Mouse (Mus musculus): ENCODE results near the gene Gbe1. TPM values are rescaled to one million over a fixed set of nuclear protein-coding genes. Genes with fewer than 3 reads are reported as not detected.

The Gbe1 gene
- polyA plus RNA-seq, 2 experiments, result 3.0 to 5.7 TPM

DNA sequence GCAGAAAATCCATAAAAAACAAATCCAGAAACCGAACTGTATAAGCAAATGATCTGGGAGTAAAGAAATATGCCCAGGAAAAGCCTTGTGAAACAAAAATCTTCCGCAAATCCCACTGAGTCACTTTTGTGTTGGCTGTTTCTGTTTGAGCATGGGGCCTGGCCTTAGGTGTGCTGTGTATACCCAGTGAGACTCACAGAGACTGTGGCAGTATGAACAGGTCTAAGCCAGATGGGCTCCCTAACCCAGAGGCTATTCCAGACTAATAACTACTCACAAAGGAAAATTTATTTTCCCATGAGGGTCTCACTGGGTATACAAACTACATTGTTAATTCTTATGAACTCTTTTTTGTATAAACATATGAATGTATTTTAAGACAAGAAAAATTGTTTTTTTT lies 67.3 kb downstream of the Gbe1 start:
- Histone ChIP-seq H3K4me3 (ENCODE audit: insufficient read depth in 1 of 2, low read depth in 2 of 2, low read length in 2 of 2) (no peak overlapping the region), H3K36me3 (replicated peaks; ENCODE audit: control insufficient read depth, insufficient read depth, low read depth) (no peaks in the 10 kb centered on the region), H3K27me3 (ENCODE audit: control insufficient read depth, insufficient read depth, low read length) (no peaks in the 10 kb centered on the region), H3K9me3 (ENCODE audit: control insufficient read depth, low read length) (no peaks in the 10 kb centered on the region), H3K27ac (no peak overlapping the region), H3K4me2 (ENCODE audit: low read depth) (no peak overlapping the region), H3K9ac (replicated peaks) (no peak overlapping the region), H3K4me1 (replicated peaks; ENCODE audit: control insufficient read depth in 2 of 2, insufficient read depth in 2 of 2, low read length in 1 of 2) (no peaks in the 10 kb centered on the region)
- DNase-seq (ENCODE audit: low read depth in 3 of 3, low spot score in 3 of 3) (no peak), ATAC-seq (ENCODE audit: insufficient read depth) (no peak)
- no peak for TF ChIP-seq EP300 (IDR thresholded peaks at IDR 0.05; ENCODE audit: low read depth)
- no peak for TF ChIP-seq CTCF (IDR thresholded peaks at IDR 0.05; ENCODE audit: low read depth)
- 62% methylated on average over 2 of the region's 2 CpGs for WGBS (ENCODE audit: insufficient replicate concordance)

DNA sequence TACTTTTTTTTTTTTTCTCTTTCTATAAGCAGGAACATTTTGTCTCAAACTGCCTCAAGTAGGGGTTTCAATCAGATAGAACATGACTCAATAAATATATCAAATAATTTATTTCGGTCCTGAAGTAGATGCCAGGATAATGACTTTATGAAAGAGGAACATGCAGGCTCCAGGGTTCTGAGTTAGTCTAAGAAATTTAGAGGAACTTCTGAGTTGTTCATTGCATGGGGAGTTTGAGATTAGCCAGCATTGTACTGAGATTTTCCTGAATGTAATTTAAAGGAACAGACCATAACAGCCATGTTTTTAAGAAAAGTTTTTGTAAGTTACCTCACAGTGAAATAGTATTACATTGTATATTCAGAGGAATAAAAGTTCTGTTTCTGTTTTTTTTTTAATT lies 71.7 kb downstream of the Gbe1 start:
- WGBS (ENCODE audit: insufficient replicate concordance), result 78% methylated on average over 1 of the region's 1 CpGs

DNA sequence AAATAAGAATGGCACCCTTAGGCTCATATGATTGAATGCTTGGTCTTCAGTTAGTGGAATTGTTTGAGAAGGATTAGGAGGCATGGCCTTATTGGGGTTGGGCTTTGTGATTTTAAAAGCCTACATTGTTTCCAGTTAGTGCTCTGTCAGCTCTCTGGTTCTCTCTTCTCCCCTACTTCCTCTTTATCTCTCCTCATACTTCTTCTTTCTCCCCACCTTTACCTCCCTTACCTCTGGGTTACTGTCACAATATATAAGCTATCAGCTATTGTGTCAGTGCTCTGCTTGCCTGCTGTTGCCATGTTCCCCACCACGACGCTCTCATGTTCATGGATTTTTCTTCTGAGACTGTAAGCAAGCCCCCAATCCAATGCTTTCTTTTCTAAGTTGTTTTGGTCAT lies 73.6 kb downstream of the Gbe1 start:
- Histone ChIP-seq H3K9ac (replicated peaks) (no peak overlapping the region), H3K4me3 (ENCODE audit: insufficient read depth in 1 of 2, low read depth in 2 of 2, low read length in 2 of 2) (no peak overlapping the region), H3K27ac (no peak overlapping the region), H3K36me3 (replicated peaks; ENCODE audit: control insufficient read depth, insufficient read depth, low read depth) (no peaks in the 10 kb centered on the region), H3K4me1 (replicated peaks; ENCODE audit: control insufficient read depth in 2 of 2, insufficient read depth in 2 of 2, low read length in 1 of 2) (no peaks in the 10 kb centered on the region), H3K9me3 (ENCODE audit: control insufficient read depth, low read length) (no peaks in the 10 kb centered on the region), H3K4me2 (ENCODE audit: low read depth) (no peak overlapping the region), H3K27me3 (ENCODE audit: control insufficient read depth, insufficient read depth, low read length) (no peaks in the 10 kb centered on the region)
- ATAC-seq (ENCODE audit: insufficient read depth), result no peak
- WGBS (ENCODE audit: insufficient replicate concordance), result 78% methylated on average over 2 of the region's 2 CpGs
- TF ChIP-seq CTCF (IDR thresholded peaks at IDR 0.05; ENCODE audit: low read depth) (no peak), EP300 (IDR thresholded peaks at IDR 0.05; ENCODE audit: low read depth) (no peak)
- no peak for DNase-seq (ENCODE audit: low read depth in 3 of 3, low spot score in 3 of 3)

More for the DNA sequence above, 71.7 kb downstream of the Gbe1 start:
- Histone ChIP-seq H3K9me3 (ENCODE audit: control insufficient read depth, low read length) (no peaks in the 10 kb centered on the region), H3K4me1 (replicated peaks; ENCODE audit: control insufficient read depth in 2 of 2, insufficient read depth in 2 of 2, low read length in 1 of 2) (no peaks in the 10 kb centered on the region), H3K9ac (replicated peaks) (no peak overlapping the region), H3K27me3 (ENCODE audit: control insufficient read depth, insufficient read depth, low read length) (no peaks in the 10 kb centered on the region), H3K36me3 (replicated peaks; ENCODE audit: control insufficient read depth, insufficient read depth, low read depth) (no peaks in the 10 kb centered on the region), H3K4me2 (ENCODE audit: low read depth) (no peak overlapping the region), H3K4me3 (ENCODE audit: insufficient read depth in 1 of 2, low read depth in 2 of 2, low read length in 2 of 2) (no peak overlapping the region), H3K27ac (no peak overlapping the region)
- no peak for DNase-seq (ENCODE audit: low read depth in 3 of 3, low spot score in 3 of 3)
- no peak for ATAC-seq (ENCODE audit: insufficient read depth)
- TF ChIP-seq EP300 (IDR thresholded peaks at IDR 0.05; ENCODE audit: low read depth) (no peak), CTCF (IDR thresholded peaks at IDR 0.05; ENCODE audit: low read depth) (no peak)

DNA sequence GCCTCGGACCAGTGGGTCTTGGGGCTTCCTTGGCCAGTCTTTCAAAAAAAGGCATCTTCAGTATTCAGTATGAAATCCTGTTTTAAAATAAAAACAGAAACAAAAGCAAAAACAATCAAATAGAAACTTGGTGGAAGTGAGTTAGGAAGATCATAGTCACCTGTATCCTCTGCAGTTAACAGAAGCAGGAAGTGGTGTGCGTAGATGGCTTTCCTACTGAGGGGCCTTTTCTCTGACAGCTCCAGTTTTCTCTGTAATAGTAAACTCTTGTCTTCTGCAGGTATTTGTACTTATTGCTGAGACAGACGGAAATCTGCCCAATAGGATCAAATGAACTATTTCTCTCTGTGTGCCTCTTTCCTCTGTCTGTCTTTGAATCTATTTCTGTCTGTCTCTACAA lies 81.5 kb downstream of the Gbe1 start:
- 44% methylated on average over 3 of the region's 3 CpGs for whole genome bisulfite sequencing (ENCODE audit: insufficient replicate concordance)
- H3K9ac ChIP-seq (replicated peaks), result no peak overlapping the region
- H3K4me2 ChIP-seq (ENCODE audit: low read depth), result no peak overlapping the region
- DNase-seq (ENCODE audit: low read depth in 3 of 3, low spot score in 3 of 3) (no peak), ATAC-seq (ENCODE audit: insufficient read depth) (no peak)
- no peaks in the 10 kb centered on the region for H3K27me3 ChIP-seq (ENCODE audit: control insufficient read depth, insufficient read depth, low read length)
- H3K9me3 ChIP-seq (ENCODE audit: control insufficient read depth, low read length), result no peaks in the 10 kb centered on the region
- H3K4me3 ChIP-seq (ENCODE audit: insufficient read depth in 1 of 2, low read depth in 2 of 2, low read length in 2 of 2), result no peak overlapping the region
- no peak overlapping the region for H3K27ac ChIP-seq
- no peaks in the 10 kb centered on the region for H3K36me3 ChIP-seq (replicated peaks; ENCODE audit: control insufficient read depth, insufficient read depth, low read depth)
- H3K4me1 ChIP-seq (replicated peaks; ENCODE audit: control insufficient read depth in 2 of 2, insufficient read depth in 2 of 2, low read length in 1 of 2), result no peaks in the 10 kb centered on the region
- no peak for TF ChIP-seq CTCF (IDR thresholded peaks at IDR 0.05; ENCODE audit: low read depth)
- no peak for TF ChIP-seq EP300 (IDR thresholded peaks at IDR 0.05; ENCODE audit: low read depth)

DNA sequence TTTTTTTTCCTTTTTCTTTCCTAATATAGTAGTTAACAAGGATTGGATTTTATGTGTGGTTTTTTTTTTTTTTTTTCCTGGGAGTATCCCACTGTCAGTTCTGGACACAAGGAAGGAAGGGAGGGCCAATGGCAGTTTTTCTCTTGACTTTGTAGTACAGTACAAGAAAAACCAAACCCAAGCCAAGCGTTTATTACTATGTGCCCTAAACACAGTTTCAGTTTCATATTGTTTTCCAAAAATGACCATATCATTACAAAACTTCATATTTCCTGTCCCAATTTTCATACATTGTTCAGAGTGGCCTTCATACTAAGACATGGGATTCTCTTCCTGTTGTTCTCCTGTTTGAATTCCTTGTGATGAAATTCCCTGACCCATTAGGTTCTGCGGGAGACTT lies 94.0 kb downstream of the Gbe1 start:
- Histone ChIP-seq H3K36me3 (replicated peaks; ENCODE audit: control insufficient read depth, insufficient read depth, low read depth) (no peaks in the 10 kb centered on the region), H3K9me3 (ENCODE audit: control insufficient read depth, low read length) (no peaks in the 10 kb centered on the region), H3K9ac (replicated peaks) (no peak overlapping the region), H3K4me1 (replicated peaks; ENCODE audit: control insufficient read depth in 2 of 2, insufficient read depth in 2 of 2, low read length in 1 of 2) (no peaks in the 10 kb centered on the region), H3K4me3 (ENCODE audit: insufficient read depth in 1 of 2, low read depth in 2 of 2, low read length in 2 of 2) (no peak overlapping the region), H3K4me2 (ENCODE audit: low read depth) (no peak overlapping the region), H3K27me3 (ENCODE audit: control insufficient read depth, insufficient read depth, low read length) (no peaks in the 10 kb centered on the region), H3K27ac (no peak overlapping the region)
- 70% methylated on average over 2 of the region's 2 CpGs for WGBS (ENCODE audit: insufficient replicate concordance)
- no peak for TF ChIP-seq EP300 (IDR thresholded peaks at IDR 0.05; ENCODE audit: low read depth)
- no peak for TF ChIP-seq CTCF (IDR thresholded peaks at IDR 0.05; ENCODE audit: low read depth)
- DNase-seq (ENCODE audit: low read depth in 3 of 3, low spot score in 3 of 3) (no peak), ATAC-seq (ENCODE audit: insufficient read depth) (no peak)

Measured in liver, embryonic 14.5 days (tissue).